Mouse (Mus musculus) urinary bladder, postnatal 0 days (tissue): ENCODE measurements around the gene Rasgrf2. TPM values are rescaled to one million over a fixed set of nuclear protein-coding genes. Genes with fewer than 3 reads are reported as not detected.

Experiments used
- polyA plus RNA-seq: library from polyadenylated mRNA; unstranded; fragments of >200 nt; fragmentation: Nextera tagmentation; extraction: Ambion mirVana; gene quantifications from 2 replicates; pipeline ENCODE4 v1.2.1, GENCODE M21; 2015

Rasgrf2 gene
- 0.08 and 0.21 TPM in 2 replicates for polyA plus RNA-seq

DNA sequence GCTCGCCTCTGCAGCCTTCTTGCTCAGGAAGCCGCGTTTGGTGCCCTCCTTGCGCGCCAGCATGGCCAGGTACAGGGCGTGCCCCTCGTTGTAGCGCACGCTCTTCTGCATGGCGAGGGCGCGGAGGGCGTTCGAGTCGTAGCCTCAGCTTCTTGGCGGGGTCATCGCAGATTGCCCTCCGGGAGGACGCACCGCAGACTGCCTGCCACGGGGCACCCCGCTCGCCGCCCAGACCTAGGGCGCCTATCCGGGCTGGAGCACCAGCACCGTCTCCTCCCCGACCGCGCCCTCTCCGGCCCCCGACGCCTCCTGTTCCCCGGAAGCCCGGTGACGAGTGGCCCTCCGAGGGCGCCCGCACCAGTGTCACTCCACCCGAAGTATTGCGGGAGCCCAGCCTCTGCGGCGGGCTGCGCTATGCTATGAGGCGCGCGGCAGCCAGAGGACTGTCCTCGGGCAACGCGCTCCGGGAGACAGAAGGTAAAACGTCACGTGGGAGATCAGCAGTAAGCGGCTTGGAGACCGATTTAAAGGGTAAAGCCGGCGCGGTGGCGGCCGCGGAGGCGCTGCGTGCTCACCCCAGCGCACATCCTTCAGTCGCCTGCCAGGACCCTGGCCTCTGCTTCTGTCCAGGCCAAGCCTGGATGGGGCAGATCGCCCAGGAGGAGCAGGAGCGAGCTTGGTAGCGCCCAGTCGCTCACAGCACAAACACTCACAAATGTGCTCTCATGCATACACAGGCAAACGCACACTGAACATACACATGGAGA lies at the start of gene Rasgrf2:
Gene Rasgrf2 (minus strand): TSS at position 273 of the 767 bp plus-strand sequence.

DNA sequence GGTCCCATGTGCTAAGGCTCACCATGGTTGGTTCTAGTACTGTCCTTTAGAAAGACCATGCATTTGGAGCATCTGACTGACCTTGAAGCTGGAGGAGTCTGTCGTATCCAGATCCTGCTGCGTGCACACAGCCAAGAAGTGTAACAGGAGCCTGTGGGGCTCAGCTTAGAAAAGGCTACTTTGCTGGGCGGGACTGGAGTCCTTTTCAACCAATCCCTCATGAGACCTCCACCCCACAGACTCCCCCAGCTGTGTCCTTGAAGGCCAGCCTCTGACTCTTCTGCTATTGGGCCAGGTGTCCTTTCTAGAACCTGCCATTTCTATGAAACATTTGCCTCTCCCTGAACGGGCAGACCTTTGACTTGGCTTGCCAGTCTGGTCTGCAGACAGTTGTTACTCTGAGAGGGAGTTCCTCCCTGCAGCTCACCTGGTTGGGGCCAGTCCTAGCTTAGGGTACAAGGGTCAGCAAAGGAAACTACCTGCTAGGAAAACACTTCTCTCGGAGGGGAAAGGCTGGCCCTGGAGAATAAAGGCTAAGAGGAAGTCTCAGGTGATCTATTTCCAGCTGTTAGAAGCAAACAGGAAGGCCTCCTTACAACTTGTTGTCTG lies 254.6 kb downstream of the Rasgrf2 start, which contains the start of gene Ckmt2:
Gene Ckmt2 (minus strand): TSS at position 145 of the 609 bp plus-strand sequence.

Other genes with a start within 250 kb of the Rasgrf2 start
- 0.13 TPM in 1 of 2 replicates, not detected in the other for gene Gm20379, start 174.3 kb upstream of the Rasgrf2 start, polyA plus RNA-seq
- 4.0 and 5.6 TPM in 2 replicates for gene Dhfr, start 223.1 kb upstream of the Rasgrf2 start, polyA plus RNA-seq
- gene Msh3, start 223.3 kb upstream of the Rasgrf2 start, polyA plus RNA-seq: 6.9 and 7.0 TPM in 2 replicates